Mouse (Mus musculus): ENCODE measurements around the gene Mif4gd. TPM values are rescaled to one million over a fixed set of nuclear protein-coding genes. Genes with fewer than 3 reads are reported as not detected.
A peak's percentile ranks its signal among the peaks of the same experiment; 100 is the strongest.

The Mif4gd gene
- polyA plus RNA-seq, 1 experiment = 108 TPM

GRCm38 (mm10) chr11:115635041-115635440 is 22.3 kb upstream of the Mif4gd start:
- 86% methylated on average over 8 of the region's 8 CpGs for WGBS
- Histone ChIP-seq H3K27ac (ENCODE audit: insufficient read depth, low read depth, low read length) (no peak overlapping the region), H3K4me3 (ENCODE audit: low read depth, low read length) (no peak overlapping the region)

GRCm38 (mm10) chr11:115634109-115634508 is 21.3 kb upstream of the Mif4gd start:
- TF ChIP-seq CTCF (IDR thresholded peaks at IDR 0.05; ENCODE audit: extremely low read depth, insufficient read length, insufficient replicate concordance, low read depth, low read length) (no peak), POLR2A (IDR thresholded peaks at IDR 0.05; ENCODE audit: low read depth, low read length) (no peak)
- Histone ChIP-seq H3K4me3 (ENCODE audit: low read depth, low read length) (no peak overlapping the region), H3K4me1 (ENCODE audit: control insufficient read depth, insufficient read depth, insufficient read length, low read length) (peaks cover 4% of the 10 kb centered on the region; the same call in 1 of the 2 replicates), H3K27ac (ENCODE audit: insufficient read depth, low read depth, low read length) (no peak overlapping the region), H3K27me3 (ENCODE audit: control insufficient read depth, insufficient read depth, low read length) (no peaks in the 10 kb centered on the region), H3K36me3 (ENCODE audit: control insufficient read depth, insufficient read depth, low read length) (no peaks in the 10 kb centered on the region)
- WGBS = 73% methylated on average over 4 of the region's 4 CpGs

More at GRCm38 (mm10) chr11:115635041-115635440, 22.3 kb upstream of the Mif4gd start:
- no peaks in the 10 kb centered on the region for H3K36me3 ChIP-seq (ENCODE audit: control insufficient read depth, insufficient read depth, low read length)
- no peak for TF ChIP-seq POLR2A (IDR thresholded peaks at IDR 0.05; ENCODE audit: low read depth, low read length)
- no peak for TF ChIP-seq CTCF (IDR thresholded peaks at IDR 0.05; ENCODE audit: extremely low read depth, insufficient read length, insufficient replicate concordance, low read depth, low read length)
- peaks cover 10% of the 10 kb centered on the region for H3K4me1 ChIP-seq (ENCODE audit: control insufficient read depth, insufficient read depth, insufficient read length, low read length)
- no peaks in the 10 kb centered on the region for H3K27me3 ChIP-seq (ENCODE audit: control insufficient read depth, insufficient read depth, low read length)

DNA sequence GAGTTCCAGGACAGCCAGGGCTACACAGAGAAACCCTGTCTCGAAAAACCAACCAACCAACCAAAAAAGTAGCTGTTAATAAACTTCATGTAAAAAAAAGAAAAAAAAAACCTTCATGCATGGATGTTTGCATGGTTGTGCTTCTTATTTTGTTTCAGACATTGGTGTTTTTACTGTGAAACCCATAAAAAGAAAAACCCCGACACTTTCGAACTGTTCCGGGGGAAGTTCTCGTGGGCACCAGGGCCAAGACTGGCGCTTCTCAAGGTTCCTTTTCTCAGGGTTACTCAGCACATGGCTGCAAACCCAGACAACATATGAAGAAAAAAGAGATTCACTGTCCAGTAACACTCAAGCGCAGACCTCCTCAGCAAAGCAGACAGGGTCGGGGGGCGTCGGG is 20.1 kb upstream of the Mif4gd start:
- Histone ChIP-seq H3K27me3 (ENCODE audit: control insufficient read depth, insufficient read depth, low read length) (no peaks in the 10 kb centered on the region), H3K36me3 (ENCODE audit: control insufficient read depth, insufficient read depth, low read length) (no peaks in the 10 kb centered on the region), H3K27ac (ENCODE audit: insufficient read depth, low read depth, low read length) (no peak overlapping the region), H3K4me3 (ENCODE audit: low read depth, low read length) (no peak overlapping the region), H3K4me1 (ENCODE audit: control insufficient read depth, insufficient read depth, insufficient read length, low read length) (peaks cover 4% of the 10 kb centered on the region; the same call in 1 of the 2 replicates)
- TF ChIP-seq CTCF (IDR thresholded peaks at IDR 0.05; ENCODE audit: extremely low read depth, insufficient read length, insufficient replicate concordance, low read depth, low read length) (no peak), POLR2A (IDR thresholded peaks at IDR 0.05; ENCODE audit: low read depth, low read length) (no peak)
- WGBS = 82% methylated on average over 10 of the region's 10 CpGs

GRCm38 (mm10) chr11:115632247-115632646 is 19.5 kb upstream of the Mif4gd start:
- Histone ChIP-seq H3K4me1 (ENCODE audit: control insufficient read depth, insufficient read depth, insufficient read length, low read length) (peaks cover 4% of the 10 kb centered on the region; the same call in 1 of the 2 replicates), H3K36me3 (ENCODE audit: control insufficient read depth, insufficient read depth, low read length) (no peaks in the 10 kb centered on the region), H3K27ac (ENCODE audit: insufficient read depth, low read depth, low read length) (peak overlapping the region; percentile 9; the same call in 1 of the 2 replicates), H3K4me3 (ENCODE audit: low read depth, low read length) (no peak overlapping the region), H3K27me3 (ENCODE audit: control insufficient read depth, insufficient read depth, low read length) (no peaks in the 10 kb centered on the region)
- TF ChIP-seq POLR2A (IDR thresholded peaks at IDR 0.05; ENCODE audit: low read depth, low read length) (no peak), CTCF (IDR thresholded peaks at IDR 0.05; ENCODE audit: extremely low read depth, insufficient read length, insufficient replicate concordance, low read depth, low read length) (no peak)
- 70% methylated on average over 7 of the region's 7 CpGs for WGBS

DNA sequence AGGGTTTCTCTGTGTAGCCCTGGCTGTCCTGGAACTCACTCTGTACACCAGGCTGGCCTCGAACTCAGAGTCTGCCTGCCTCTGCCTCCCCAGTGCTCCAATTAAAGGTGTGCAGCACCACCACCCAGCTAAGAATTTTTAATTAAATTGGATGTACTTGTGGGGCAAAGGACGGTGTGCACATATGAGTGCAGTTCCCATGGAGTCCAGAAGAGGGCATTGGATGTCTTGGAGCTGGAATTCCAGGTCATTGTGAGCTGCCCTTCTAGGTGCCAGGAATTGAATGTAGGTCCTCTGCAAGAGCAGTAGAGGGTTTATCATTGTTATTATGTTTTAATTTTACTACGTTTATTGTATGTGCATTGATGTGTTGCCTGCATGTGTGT is 18.7 kb upstream of the Mif4gd start:
- no peak overlapping the region for H3K4me3 ChIP-seq (ENCODE audit: low read depth, low read length)
- WGBS = 25% methylated on average over 3 of the region's 3 CpGs
- peaks cover 4% of the 10 kb centered on the region; the same call in 1 of the 2 replicates for H3K4me1 ChIP-seq (ENCODE audit: control insufficient read depth, insufficient read depth, insufficient read length, low read length)
- peak overlapping the region; percentile 77 for H3K27ac ChIP-seq (ENCODE audit: insufficient read depth, low read depth, low read length)
- no peaks in the 10 kb centered on the region for H3K36me3 ChIP-seq (ENCODE audit: control insufficient read depth, insufficient read depth, low read length)
- no peaks in the 10 kb centered on the region for H3K27me3 ChIP-seq (ENCODE audit: control insufficient read depth, insufficient read depth, low read length)
- TF ChIP-seq POLR2A (IDR thresholded peaks at IDR 0.05; ENCODE audit: low read depth, low read length) (no peak), CTCF (IDR thresholded peaks at IDR 0.05; ENCODE audit: extremely low read depth, insufficient read length, insufficient replicate concordance, low read depth, low read length) (peak; percentile 40; the same call in 1 of the 2 replicates)

GRCm38 (mm10) chr11:115630532-115631504 is 18.0 kb upstream of the Mif4gd start:
- peaks cover 4% of the 10 kb centered on the region; the same call in 1 of the 2 replicates for H3K4me1 ChIP-seq (ENCODE audit: control insufficient read depth, insufficient read depth, insufficient read length, low read length)
- H3K4me3 ChIP-seq (ENCODE audit: low read depth, low read length) = no peak overlapping the region
- 33% methylated on average over 16 of the region's 16 CpGs for WGBS
- H3K36me3 ChIP-seq (ENCODE audit: control insufficient read depth, insufficient read depth, low read length) = no peaks in the 10 kb centered on the region
- no peak for TF ChIP-seq POLR2A (IDR thresholded peaks at IDR 0.05; ENCODE audit: low read depth, low read length)
- no peak for TF ChIP-seq CTCF (IDR thresholded peaks at IDR 0.05; ENCODE audit: extremely low read depth, insufficient read length, insufficient replicate concordance, low read depth, low read length)
- H3K27me3 ChIP-seq (ENCODE audit: control insufficient read depth, insufficient read depth, low read length) = no peaks in the 10 kb centered on the region
- H3K27ac ChIP-seq (ENCODE audit: insufficient read depth, low read depth, low read length) = peak overlapping the region; percentile 77
